Mouse (Mus musculus) left cerebral cortex, postnatal 14 days (tissue): ENCODE measurements around the gene Vps36. TPM values are rescaled to one million over a fixed set of nuclear protein-coding genes. Genes with fewer than 3 reads are reported as not detected.

Source experiments
- total RNA-seq, 2 experiments: library from RNA; stranded (reverse); gene quantifications; 2 replicates each; pipeline ENCODE4 v1.2.3; 2021

The Vps36 gene
- total RNA-seq, 2 experiments from 2014 or later = 34.2 to 35.6 TPM

Other genes starting within 250 kb of the Vps36 start
- gene Defb13, start 246.0 kb upstream of the Vps36 start, total RNA-seq = not detected
- gene Fam90a1a, start 234.1 kb upstream of the Vps36 start, total RNA-seq = not detected
- gene Ccdc70, start 223.0 kb upstream of the Vps36 start, total RNA-seq = not detected
- gene Atp7b, start 132.5 kb upstream of the Vps36 start, total RNA-seq = 1 to 10 TPM; 2.5 to 2.9 TPM
- gene Alg11, start 132.1 kb upstream of the Vps36 start, total RNA-seq = 10 to 100 TPM; 28.1 to 32.6 TPM
- under 1 TPM in 1 of 2 experiments, not detected in 1; 0.48 TPM for gene Nek5, start 67.8 kb upstream of the Vps36 start, total RNA-seq
- 1 to 10 TPM; 1.6 to 2.0 TPM for gene Nek3, start 26.4 kb upstream of the Vps36 start, total RNA-seq
- gene Ckap2, start 7.0 kb upstream of the Vps36 start, total RNA-seq = 1 to 10 TPM; 1.3 to 2.2 TPM
- gene Thsd1, start 34.5 kb downstream of the Vps36 start, total RNA-seq = 1 to 10 TPM; 5.7 to 5.9 TPM
- gene Tpte, start 90.6 kb downstream of the Vps36 start, total RNA-seq = not detected
- 10 to 100 TPM; 11.1 to 12.5 TPM for gene Slc25a15, start 205.8 kb downstream of the Vps36 start, total RNA-seq
- 10 to 100 TPM; 21.4 to 23.3 TPM for gene Mrps31, start 218.6 kb downstream of the Vps36 start, total RNA-seq